16 mouse cellular contexts compared by ENCODE assay signal in the genomic region with DNA sequence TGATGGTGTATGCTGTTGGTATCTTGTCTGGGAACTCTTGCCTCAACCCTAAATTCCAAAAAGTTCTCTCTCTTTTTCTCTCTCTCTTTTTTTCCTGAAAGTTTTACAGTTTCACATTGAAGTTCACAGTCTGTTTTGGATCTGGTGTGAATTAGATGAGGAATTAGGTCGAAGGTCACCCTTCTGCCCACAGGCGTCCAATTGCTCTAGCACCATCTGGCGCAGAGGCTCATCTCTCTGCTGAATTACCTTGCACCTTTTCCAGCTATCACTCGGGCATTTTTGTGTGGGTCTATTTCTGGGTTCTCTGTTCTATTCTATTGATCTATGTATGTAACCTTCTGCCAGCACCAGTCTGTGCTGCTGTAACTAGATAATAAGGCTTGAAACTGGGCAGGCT.
"Had no signal": no experiment of that assay in that cellular context is flagged by ENCODE, and none has a peak within 500 bp of the region (broad histone marks: within the 10 kb centered on the region; RNA-seq: fewer than 3 reads in every experiment).

No protein-coding gene starts in this region.

- H3K4me2 ChIP-seq: liver, embryonic 11.5 days; lung, embryonic 15.5 days; midbrain, embryonic 11.5 days; midbrain, embryonic 15.5 days; neural tube, embryonic 12.5 days had no signal

- H3K27ac ChIP-seq: left cerebral cortex, adult 2 months; lung, embryonic 15.5 days; macrophage; midbrain, embryonic 15.5 days; neural tube, embryonic 12.5 days had no signal

- H3K9me3 ChIP-seq: lung, embryonic 15.5 days; midbrain, embryonic 15.5 days; neural tube, embryonic 12.5 days had no signal

- H3K36me3 ChIP-seq: lung, embryonic 15.5 days; midbrain, embryonic 15.5 days; neural tube, embryonic 12.5 days had no signal

- H3K27me3 ChIP-seq: lung, embryonic 15.5 days; megakaryocyte, embryonic 14.5 days; midbrain, embryonic 15.5 days; neural tube, embryonic 12.5 days had no signal

- H3K9ac ChIP-seq: lung, embryonic 15.5 days; midbrain, embryonic 15.5 days; neural tube, embryonic 12.5 days had no signal

- DNase-seq: kidney, adult 9 months; kidney, postnatal 14 days; lung, postnatal 14 days; retina, postnatal 1 day; right cerebral cortex, postnatal 4 days; spleen, adult 18-20 months; thymus, adult 18-20 months; thymus, postnatal 14 days had no signal

- H3K4me3 ChIP-seq: left cerebral cortex, adult 2 months; lung, embryonic 15.5 days; megakaryocyte, embryonic 14.5 days; midbrain, embryonic 15.5 days; neural tube, embryonic 12.5 days had no signal

- ATAC-seq: midbrain, embryonic 15.5 days had no signal

- H3K4me1 ChIP-seq: midbrain, embryonic 15.5 days; neural tube, embryonic 12.5 days had no signal
